Mouse (Mus musculus) ovary, postnatal 36 days (tissue): ENCODE measurements around the gene Vmn2r115.
"Not testable (repeated sequence)": the region's sequence is repeated elsewhere in the genome, so short reads cannot be mapped to it uniquely, and the experiment has no call there.

Experiments
- DNase-seq: peaks from one replicate; pipeline ENCODE4 v3.0.0; 2022; ENCODE audit warnings: low spot score, mixed read lengths

Gene Vmn2r115

GRCm38 (mm10) chr17:23343441-23343840, at the start of gene Vmn2r115:
TSS of gene Vmn2r115 (plus strand) at chr17:23343741.
- not testable (repeated sequence) for DNase-seq

DNA sequence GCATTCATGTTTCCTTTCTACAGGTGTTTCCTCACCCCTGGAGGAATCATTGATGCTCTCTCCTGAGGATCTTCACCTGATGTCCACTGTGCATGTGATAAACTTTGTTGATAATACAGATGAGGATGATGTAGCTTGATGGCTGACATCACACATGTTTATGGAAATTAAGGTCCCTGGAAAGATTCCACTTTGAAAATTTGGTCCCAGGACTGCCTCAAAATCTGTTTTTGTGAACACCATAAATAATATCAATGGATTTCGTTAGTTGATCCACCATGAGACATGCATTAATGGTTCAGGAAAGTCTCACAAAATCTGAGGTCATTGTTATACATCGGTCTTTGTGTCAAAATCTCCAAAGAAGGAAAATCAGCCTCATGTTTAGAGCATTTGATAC, 31.1 kb upstream of the Vmn2r115 start, which contains the start of gene Vmn2r114:
Gene Vmn2r114 (minus strand): TSS at position 101 of the 400 bp plus-strand sequence.
- not testable (repeated sequence) for DNase-seq

DNA sequence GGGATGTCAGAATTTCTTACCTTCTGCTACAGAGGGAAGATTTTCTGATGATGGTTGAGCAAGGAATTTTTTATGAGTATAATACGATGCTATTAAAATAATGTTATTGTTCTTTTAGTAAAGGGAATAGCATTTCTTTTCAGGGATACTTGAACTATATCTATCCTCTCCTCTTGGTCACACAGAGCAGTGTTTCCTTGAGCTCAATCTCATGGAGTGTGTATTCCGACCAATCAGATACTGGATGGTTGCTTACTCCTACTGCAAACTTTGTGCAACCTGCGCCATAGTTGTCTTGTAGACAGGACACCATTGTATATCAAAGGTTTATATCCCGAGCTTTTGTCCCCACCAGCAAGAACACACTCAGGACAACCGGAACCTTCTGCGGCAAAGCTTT, 12.9 kb upstream of the Vmn2r115 start:
- no peak for DNase-seq

- no peak for DNase-seq
Measured at GRCm38 (mm10) chr17:23351644-23352043, 8.1 kb downstream of the Vmn2r115 start.

DNA sequence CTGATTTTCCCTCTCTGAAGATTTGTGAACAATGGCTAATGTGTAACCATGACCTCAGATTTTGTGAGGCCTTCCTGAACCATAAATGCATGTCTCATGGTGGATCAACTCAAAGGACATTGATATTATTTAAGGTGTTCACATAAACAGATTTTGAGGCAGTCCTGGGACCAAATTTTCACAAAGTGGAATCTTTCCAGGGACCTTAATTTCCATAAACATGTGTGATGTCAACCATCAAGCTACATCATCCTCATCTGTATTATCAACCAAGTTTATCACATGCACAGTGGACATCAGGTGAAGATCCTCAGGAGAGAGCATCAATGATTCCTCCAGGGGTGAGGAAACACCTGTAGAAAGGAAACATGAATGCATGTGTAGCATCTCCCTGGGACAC, 40.8 kb downstream of the Vmn2r115 start, which contains the start of gene Vmn2r116:
Gene Vmn2r116 (plus strand): TSS at position 301 of the 400 bp plus-strand sequence.
- not testable (repeated sequence) for DNase-seq
